Mouse (Mus musculus) C2C12 (cell line): ENCODE results near the gene Kcnj11.

Experiments
- CEBPB ChIP-seq: IDR thresholded peaks from one replicate; pipeline ENCODE4 v1.6.1; 2011; ENCODE audit warnings: low read depth, mild to moderate bottlenecking, control low read depth, moderate library complexity
- CTCF ChIP-seq: IDR thresholded peaks from one replicate; pipeline ENCODE4 v1.5.1; 2011; ENCODE audit not compliant: control insufficient read depth, insufficient read depth, insufficient read length
- MAX ChIP-seq: IDR thresholded peaks from one replicate; pipeline ENCODE4 v1.6.1; 2011; ENCODE audit warnings: mild to moderate bottlenecking, control low read depth
- MYOD1 ChIP-seq: IDR thresholded peaks from one replicate; pipeline ENCODE4 v1.6.1; 2011; ENCODE audit warnings: low read depth; ENCODE audit not compliant: control insufficient read depth, insufficient read length
- MYOG ChIP-seq: IDR thresholded peaks from one replicate; pipeline ENCODE4 v1.6.1; 2011; ENCODE audit not compliant: control insufficient read depth, insufficient read length; ENCODE audit errors: extremely low read depth

DNA sequence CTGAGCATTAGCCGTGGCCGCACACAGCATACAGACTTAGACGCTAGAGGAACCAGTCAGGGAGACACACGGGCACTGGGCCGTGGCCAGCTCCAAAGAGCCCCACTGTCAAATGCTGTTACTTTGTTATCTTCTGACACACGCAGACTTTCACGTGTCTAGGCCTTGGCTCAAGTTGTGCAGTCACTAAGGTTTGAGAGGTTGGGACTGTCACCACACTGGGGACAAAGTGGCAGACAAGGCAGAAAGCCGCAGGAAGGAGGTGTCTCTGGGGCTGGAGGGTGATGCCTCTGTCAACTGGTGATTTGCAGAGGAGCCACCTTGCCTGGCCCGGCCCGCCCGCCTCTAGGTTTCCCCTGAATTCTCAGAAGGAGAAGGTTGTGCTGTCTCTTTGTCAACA is 24.8 kb upstream of the Kcnj11 start:
- TF ChIP-seq CTCF (no peak), CEBPB (no peak), MYOD1 (no peak), MAX (no peak), MYOG (no peak)
